In the genomic region with DNA sequence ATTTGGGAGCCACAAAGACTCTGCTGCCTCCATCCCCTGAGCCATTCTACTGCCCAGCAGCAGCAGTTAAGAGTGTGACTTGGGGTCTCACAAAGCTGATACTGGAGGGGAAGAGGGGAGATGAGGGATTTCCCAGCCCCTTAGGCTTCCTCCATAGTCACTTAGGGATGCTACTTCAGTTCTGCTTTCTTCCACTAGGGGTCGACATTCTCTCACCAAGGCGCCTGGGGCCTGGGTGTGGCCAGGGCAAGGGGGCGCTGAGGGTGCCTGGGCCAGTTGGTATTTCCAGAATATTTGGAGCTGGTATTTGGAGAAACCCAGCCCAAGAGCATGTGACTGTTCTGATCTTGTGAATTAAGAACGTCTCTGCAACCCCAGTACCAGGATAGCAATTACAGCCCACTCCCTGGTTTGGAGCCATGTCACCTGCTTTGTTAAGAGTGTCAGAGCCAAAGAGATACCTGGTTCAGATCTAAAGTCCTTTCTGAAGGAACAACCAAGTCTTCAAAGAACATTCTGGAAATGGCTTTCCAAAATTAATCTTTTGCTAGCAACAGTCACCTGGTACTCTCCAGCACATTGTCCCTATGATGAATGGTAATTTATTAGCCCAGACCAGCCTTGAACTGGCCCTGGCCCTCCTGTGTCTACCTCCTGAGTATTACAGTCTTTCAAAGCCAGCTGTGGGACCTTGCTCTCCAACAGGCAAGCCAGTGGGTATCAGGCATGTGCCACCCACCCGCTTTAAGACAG, we compare ENCODE assay signal across 10 mouse cellular contexts. TPM values are rescaled to one million over a fixed set of nuclear protein-coding genes. Genes with fewer than 3 reads are reported as not detected.
DNase-seq lines count a peak whose midpoint lies in the region; ATAC-seq and TF ChIP-seq lines count a peak whose summit lies in the region.
"Had no signal": no experiment of that assay in that cellular context is flagged by ENCODE, and none has a peak within 500 bp of the region (broad histone marks: within the 10 kb centered on the region; RNA-seq: fewer than 3 reads in every experiment).

No protein-coding gene starts in this region.

- TF ChIP-seq CTCF in brain, embryonic 14.5 days (IDR thresholded peaks at IDR 0.05; ENCODE audit: borderline replicate concordance, extremely low read depth, insufficient read depth, insufficient read length): peak; percentile 89
- TF ChIP-seq CTCF in spleen, adult 2 months (IDR thresholded peaks at IDR 0.05; ENCODE audit: extremely low read depth, insufficient read depth, insufficient read length, insufficient replicate concordance): peak; percentile 89

- DNase-seq in midbrain, embryonic 11.5 days (ENCODE audit: low spot score, missing footprints): peak; percentile 95
- peak; percentile 55 for DNase-seq in brain, embryonic 14.5 days (ENCODE audit: low read depth)
- DNase-seq in left cerebral cortex, postnatal 25 days (ENCODE audit: low spot score in 2 of 2): peak; percentile 64 to 68
- DNase-seq in spleen, adult 2 months (ENCODE audit: low read depth in 1 of 2, low spot score in 2 of 2): peak; percentile 38 to 59

- intact Hi-C loops in left cerebral cortex, postnatal 25 days (cut with DNase I): loop anchor here (5.0 to 10.0 kb wide), 2 partner anchors 158 to 270 kb away; no protein-coding TSS in a partner anchor

- WGBS in midbrain, embryonic 11.5 days: 26% methylated on average over 5 of the region's 5 CpGs
- 30% methylated on average over 5 of the region's 5 CpGs for WGBS in midbrain, embryonic 15.5 days
- WGBS in forebrain, embryonic 16.5 days: 27% methylated on average over 5 of the region's 5 CpGs
- WGBS in midbrain, embryonic 13.5 days: 23% methylated on average over 5 of the region's 5 CpGs
- WGBS in spleen, adult 2 months: 40% methylated on average over 5 of the region's 5 CpGs

- H3K9me3 ChIP-seq in midbrain, embryonic 11.5 days (ENCODE audit: control insufficient read depth, low read length): no peaks in the 10 kb centered on the region
- no peaks in the 10 kb centered on the region for H3K9me3 ChIP-seq in midbrain, embryonic 15.5 days
- H3K9me3 ChIP-seq in forebrain, embryonic 16.5 days (ENCODE audit: control insufficient read depth, low read length): no peaks in the 10 kb centered on the region
- H3K9me3 ChIP-seq in midbrain, embryonic 13.5 days: no peaks in the 10 kb centered on the region
- H3K9me3 ChIP-seq: embryonic facial prominence, embryonic 15.5 days; stomach, embryonic 15.5 days had no signal

- no peak for ATAC-seq in midbrain, embryonic 11.5 days (ENCODE audit: low FRiP score)
- ATAC-seq in midbrain, embryonic 15.5 days (replicated peaks): no peak
- ATAC-seq in forebrain, embryonic 16.5 days: peak; percentile 47; the same call in 1 of the 2 replicates
- peak; percentile 49 for ATAC-seq in inflammation-experienced regulatory T-cells, adult 6 months
- peak; percentile 50; the same call in 1 of the 2 replicates for ATAC-seq in midbrain, embryonic 13.5 days

- H3K4me3 ChIP-seq in midbrain, embryonic 11.5 days (ENCODE audit: low read depth, low read length): no peak overlapping the region
- no peak overlapping the region for H3K4me3 ChIP-seq in midbrain, embryonic 15.5 days
- H3K4me3 ChIP-seq in forebrain, embryonic 16.5 days (replicated peaks; ENCODE audit: low read length): no peak overlapping the region
- H3K4me3 ChIP-seq in midbrain, embryonic 13.5 days (replicated peaks): no peak overlapping the region
- no peak overlapping the region for H3K4me3 ChIP-seq in spleen, adult 2 months (ENCODE audit: extremely low read depth, insufficient read depth, insufficient read length)
- H3K4me3 ChIP-seq: embryonic facial prominence, embryonic 15.5 days; stomach, embryonic 15.5 days had no signal

- H3K4me1 ChIP-seq in midbrain, embryonic 11.5 days (ENCODE audit: control insufficient read depth, insufficient read depth, low read length): no peaks in the 10 kb centered on the region
- no peaks in the 10 kb centered on the region for H3K4me1 ChIP-seq in midbrain, embryonic 15.5 days
- H3K4me1 ChIP-seq in forebrain, embryonic 16.5 days (replicated peaks; ENCODE audit: control insufficient read depth, insufficient read depth, low read length): no peaks in the 10 kb centered on the region
- no peaks in the 10 kb centered on the region for H3K4me1 ChIP-seq in midbrain, embryonic 13.5 days (replicated peaks)
- H3K4me1 ChIP-seq in spleen, adult 2 months (ENCODE audit: control insufficient read depth, insufficient read depth, insufficient read length): no peaks in the 10 kb centered on the region
- H3K4me1 ChIP-seq: stomach, embryonic 15.5 days had no signal

- H3K27me3 ChIP-seq in midbrain, embryonic 11.5 days (ENCODE audit: control insufficient read depth, insufficient read depth, low read length): no peaks in the 10 kb centered on the region
- no peaks in the 10 kb centered on the region for H3K27me3 ChIP-seq in midbrain, embryonic 15.5 days (replicated peaks)
- H3K27me3 ChIP-seq in forebrain, embryonic 16.5 days (replicated peaks; ENCODE audit: control insufficient read depth, insufficient read depth, low read length): no peaks in the 10 kb centered on the region
- H3K27me3 ChIP-seq in midbrain, embryonic 13.5 days: no peaks in the 10 kb centered on the region
- H3K27me3 ChIP-seq in spleen, adult 2 months (ENCODE audit: control insufficient read depth, insufficient read depth, low read length): no peaks in the 10 kb centered on the region
- H3K27me3 ChIP-seq: embryonic facial prominence, embryonic 15.5 days; stomach, embryonic 15.5 days had no signal

- no peak overlapping the region for H3K27ac ChIP-seq in midbrain, embryonic 11.5 days (ENCODE audit: low read depth, low read length)
- H3K27ac ChIP-seq in midbrain, embryonic 15.5 days: no peak overlapping the region
- no peak overlapping the region for H3K27ac ChIP-seq in forebrain, embryonic 16.5 days (ENCODE audit: low read length)
- H3K27ac ChIP-seq in midbrain, embryonic 13.5 days: no peak overlapping the region
- H3K27ac ChIP-seq in spleen, adult 2 months (ENCODE audit: insufficient read depth, low read length): no peak overlapping the region
- H3K27ac ChIP-seq: embryonic facial prominence, embryonic 15.5 days; stomach, embryonic 15.5 days had no signal

- no peaks in the 10 kb centered on the region for H3K36me3 ChIP-seq in midbrain, embryonic 11.5 days (ENCODE audit: control insufficient read depth, insufficient read depth, low read length)
- peaks cover 25% of the 10 kb centered on the region; the same call in 1 of the 2 replicates for H3K36me3 ChIP-seq in midbrain, embryonic 15.5 days (replicated peaks)
- H3K36me3 ChIP-seq in forebrain, embryonic 16.5 days (ENCODE audit: control insufficient read depth, insufficient read depth): 0 out of 2 replicates have a peak, but pooled peaks cover 3% of the 10 kb centered on the region
- H3K36me3 ChIP-seq in midbrain, embryonic 13.5 days: peaks cover 46% of the 10 kb centered on the region
- peaks cover 16% of the 10 kb centered on the region for H3K36me3 ChIP-seq in spleen, adult 2 months (ENCODE audit: control insufficient read depth, insufficient read depth, low read length)

- TF ChIP-seq POLR2A in brain, embryonic 14.5 days (IDR thresholded peaks at IDR 0.05; ENCODE audit: borderline replicate concordance, extremely low read depth, insufficient read depth, insufficient read length, poor library complexity, severe bottlenecking): no peak
- TF ChIP-seq POLR2A in spleen, adult 2 months (IDR thresholded peaks at IDR 0.05; ENCODE audit: low read depth, low read length): no peak

- H3K9ac ChIP-seq in midbrain, embryonic 11.5 days (ENCODE audit: low read length): no peak overlapping the region
- no peak overlapping the region for H3K9ac ChIP-seq in midbrain, embryonic 15.5 days
- no peak overlapping the region for H3K9ac ChIP-seq in forebrain, embryonic 16.5 days (replicated peaks; ENCODE audit: low read depth, low read length)
- no peak overlapping the region for H3K9ac ChIP-seq in midbrain, embryonic 13.5 days (replicated peaks)
- H3K9ac ChIP-seq: embryonic facial prominence, embryonic 15.5 days; stomach, embryonic 15.5 days had no signal

- H3K4me2 ChIP-seq in midbrain, embryonic 11.5 days: no peak overlapping the region
- no peak overlapping the region for H3K4me2 ChIP-seq in midbrain, embryonic 15.5 days
- H3K4me2 ChIP-seq in forebrain, embryonic 16.5 days (ENCODE audit: low read length): no peak overlapping the region
- no peak overlapping the region for H3K4me2 ChIP-seq in midbrain, embryonic 13.5 days (replicated peaks)
- H3K4me2 ChIP-seq: embryonic facial prominence, embryonic 15.5 days; stomach, embryonic 15.5 days had no signal

RNA-seq across cellular contexts. Expression of gene Usp20, which starts 42.7 kb away (rescaled TPM):
- polyA plus RNA-seq in midbrain, embryonic 11.5 days (2014; fragmentation: Nextera tagmentation; extraction: Ambion mirVana): 12.3 and 14.1 TPM in 2 replicates
- 50.2 and 55.5 TPM in 2 replicates for polyA plus RNA-seq in midbrain, embryonic 15.5 days (2015; fragmentation: Nextera tagmentation; extraction: Ambion mirVana)
- 41.8 and 42.5 TPM in 2 replicates for polyA plus RNA-seq in brain, embryonic 14.5 days (2012; rRNA removed)
- polyA plus RNA-seq in forebrain, embryonic 16.5 days (2015; fragmentation: Nextera tagmentation; extraction: Ambion mirVana): 37.6 and 48.8 TPM in 2 replicates
- polyA plus RNA-seq in inflammation-experienced regulatory T-cells, adult 6 months (2017; shearing (Covaris generic)): 10 to 100 TPM; 11.9 to 27.4 (median 16.7) TPM
- total RNA-seq in left cerebral cortex, postnatal 25 days (2021): 10 to 100 TPM; 66.2 to 72.1 TPM
- 42.5 and 47.9 TPM in 2 replicates for polyA plus RNA-seq in midbrain, embryonic 13.5 days (2015; fragmentation: Nextera tagmentation; extraction: Ambion mirVana)
- polyA plus RNA-seq in spleen, adult 2 months (2012; rRNA removed): 9.8 and 11.5 TPM in 2 replicates

RNA-seq across cellular contexts. Expression of gene BC005624, which starts 42.8 kb away (rescaled TPM):
- 64.7 and 68.8 TPM in 2 replicates for polyA plus RNA-seq in midbrain, embryonic 11.5 days (2014; fragmentation: Nextera tagmentation; extraction: Ambion mirVana)
- 96.4 and 100 TPM in 2 replicates for polyA plus RNA-seq in midbrain, embryonic 15.5 days (2015; fragmentation: Nextera tagmentation; extraction: Ambion mirVana)
- polyA plus RNA-seq in brain, embryonic 14.5 days (2012; rRNA removed): 69.0 and 72.0 TPM in 2 replicates
- 83.9 and 93.5 TPM in 2 replicates for polyA plus RNA-seq in forebrain, embryonic 16.5 days (2015; fragmentation: Nextera tagmentation; extraction: Ambion mirVana)
- 100 to 1,000 TPM in 1 of 3 experiments, 10 to 100 TPM in 2; 67.1 to 103 (median 93.7) TPM for polyA plus RNA-seq in inflammation-experienced regulatory T-cells, adult 6 months (2017; shearing (Covaris generic))
- 10 to 100 TPM; 60.8 to 63.3 TPM for total RNA-seq in left cerebral cortex, postnatal 25 days (2021)
- polyA plus RNA-seq in midbrain, embryonic 13.5 days (2015; fragmentation: Nextera tagmentation; extraction: Ambion mirVana): 88.8 and 92.8 TPM in 2 replicates
- polyA plus RNA-seq in spleen, adult 2 months (2012; rRNA removed): 14.5 and 16.7 TPM in 2 replicates

RNA-seq across cellular contexts. Expression of gene Tor1a, which starts 57.1 kb away (rescaled TPM):
- polyA plus RNA-seq in midbrain, embryonic 11.5 days (2014; fragmentation: Nextera tagmentation; extraction: Ambion mirVana): 76.9 and 84.5 TPM in 2 replicates
- 90.6 and 97.3 TPM in 2 replicates for polyA plus RNA-seq in midbrain, embryonic 15.5 days (2015; fragmentation: Nextera tagmentation; extraction: Ambion mirVana)
- 66.9 and 79.1 TPM in 2 replicates for polyA plus RNA-seq in brain, embryonic 14.5 days (2012; rRNA removed)
- 105 and 108 TPM in 2 replicates for polyA plus RNA-seq in forebrain, embryonic 16.5 days (2015; fragmentation: Nextera tagmentation; extraction: Ambion mirVana)
- polyA plus RNA-seq in inflammation-experienced regulatory T-cells, adult 6 months (2017; shearing (Covaris generic)): 10 to 100 TPM; 60.5 to 73.3 (median 72.6) TPM
- 10 to 100 TPM; 36.1 to 39.2 TPM for total RNA-seq in left cerebral cortex, postnatal 25 days (2021)
- 93.2 and 95.7 TPM in 2 replicates for polyA plus RNA-seq in midbrain, embryonic 13.5 days (2015; fragmentation: Nextera tagmentation; extraction: Ambion mirVana)
- polyA plus RNA-seq in spleen, adult 2 months (2012; rRNA removed): 31.3 and 40.2 TPM in 2 replicates

Comparison
In these comparisons a context has a peak if more than half of its experiments do, and no peak if none do; other contexts are left out.
1. ATAC-seq: peak in forebrain, embryonic 16.5 days (single experiment), inflammation-experienced regulatory T-cells, adult 6 months (single experiment) and midbrain, embryonic 13.5 days (single experiment); none in midbrain, embryonic 11.5 days (single experiment) and midbrain, embryonic 15.5 days (single experiment).
2. Peak in every context shown above with its lines, with median percentiles within 50 percentile points of each other: DNase-seq.